Mouse (Mus musculus) forebrain, postnatal 0 days (tissue): ENCODE measurements around the gene Rnd3. TPM values are rescaled to one million over a fixed set of nuclear protein-coding genes. Genes with fewer than 3 reads are reported as not detected.

Experiments used
- ATAC-seq: fragments of 200-750 bp; cut with Nextera tagmentation; 2 replicates; pipeline ENCODE4 v1.8.0; 2017; ENCODE audit warnings: mild to moderate bottlenecking, moderate library complexity
- DNase-seq: peaks from one replicate; pipeline ENCODE4 v3.0.0-alpha.2; 2015
- H3K27ac ChIP-seq: fragments of 300-500 bp; sonication (generic); 2 replicates; pipeline ENCODE4 v1.5.1; 2014; ENCODE audit warnings: low read depth, mild to moderate bottlenecking, antibody characterized with exemption, low read length, moderate library complexity, mixed read lengths
- H3K27me3 ChIP-seq: fragments of 300-500 bp; sonication (generic); 2 replicates; pipeline ENCODE4 v1.6.1; 2014; ENCODE audit warnings: mild to moderate bottlenecking, low read length, mixed read lengths; ENCODE audit not compliant: insufficient read depth
- H3K36me3 ChIP-seq: fragments of 300-500 bp; sonication (generic); 2 replicates; pipeline ENCODE4 v1.6.1; 2014; ENCODE audit warnings: mild to moderate bottlenecking, moderate library complexity; ENCODE audit not compliant: insufficient read depth
- H3K4me1 ChIP-seq: fragments of 300-500 bp; sonication (generic); 2 replicates; pipeline ENCODE4 v1.6.1; 2014; ENCODE audit warnings: antibody characterized with exemption; ENCODE audit not compliant: insufficient read depth
- H3K4me2 ChIP-seq: fragments of 300-500 bp; sonication (generic); 2 replicates; pipeline ENCODE4 v1.6.1; 2014; ENCODE audit warnings: low read depth, mild to moderate bottlenecking, moderate library complexity
- H3K4me3 ChIP-seq: fragments of 300-500 bp; sonication (generic); 2 replicates; pipeline ENCODE4 v1.5.1; 2014; ENCODE audit warnings: low read depth, low read length, mixed read lengths
- H3K9ac ChIP-seq: fragments of 300-500 bp; sonication (generic); 2 replicates; pipeline ENCODE4 v1.6.1; 2014; ENCODE audit warnings: mild to moderate bottlenecking
- H3K9me3 ChIP-seq: fragments of 300-500 bp; sonication (generic); 2 replicates; pipeline ENCODE4 v1.6.1; 2016; ENCODE audit warnings: low read length
- CTCF ChIP-seq: sonication (generic); IDR thresholded peaks from 2 replicates; pipeline ENCODE4 v1.5.1; 2016; ENCODE audit warnings: antibody characterized with exemption, control low read depth, low read depth
- WGBS: fragments of 180-500 bp; shearing (Covaris S2); extraction: QIAGEN DNeasy Blood & Tissue Kit; methylation state at CpG from one replicate; pipeline ENCODE4 v1.1.7; 2014; 5-methylcytosine and 5-hydroxymethylcytosine counted together
- polyA plus RNA-seq: library from polyadenylated mRNA; unstranded; fragments of >200 nt; fragmentation: Nextera tagmentation; extraction: Ambion mirVana; gene quantifications from 2 replicates; pipeline ENCODE4 v1.2.1, GENCODE M21; 2015
- total RNA-seq: library from RNA; depleted of rRNA; stranded (reverse); fragments of >200 nt; gene quantifications from 2 replicates; pipeline ENCODE4 v1.2.3, GENCODE M21; 2014

The Rnd3 gene
- total and polyA plus RNA-seq, 2 experiments from 2014 or later = 72.7 to 103 TPM

- Histone ChIP-seq H3K4me3 (no peak overlapping the region), H3K9ac (no peak overlapping the region), H3K9me3 (no peaks in the 10 kb centered on the region), H3K4me1 (no peaks in the 10 kb centered on the region), H3K36me3 (no peaks in the 10 kb centered on the region), H3K4me2 (no peak overlapping the region), H3K27me3 (no peaks in the 10 kb centered on the region), H3K27ac (no peak overlapping the region)
- TF ChIP-seq CTCF = no peak
- 62% methylated on average over 5 of the region's 5 CpGs for WGBS
- DNase-seq (no peak), ATAC-seq (no peak)
Observed at GRCm38 (mm10) chr2:51175276-51175675, 26.4 kb upstream of the Rnd3 start.

- Histone ChIP-seq H3K9ac (no peak overlapping the region), H3K4me1 (no peaks in the 10 kb centered on the region), H3K27ac (no peak overlapping the region), H3K27me3 (no peaks in the 10 kb centered on the region), H3K4me3 (no peak overlapping the region), H3K9me3 (no peaks in the 10 kb centered on the region), H3K4me2 (no peak overlapping the region), H3K36me3 (no peaks in the 10 kb centered on the region)
- DNase-seq (no peak), ATAC-seq (no peak)
- TF ChIP-seq CTCF = no peak
- 28% methylated on average over 2 of the region's 2 CpGs for WGBS
Observed at GRCm38 (mm10) chr2:51161110-51161509, 12.2 kb upstream of the Rnd3 start.

- DNase-seq (peak; percentile 71), ATAC-seq (peak; percentile 38)
- under 1% methylated on average over 20 of the region's 20 CpGs for WGBS
- Histone ChIP-seq H3K36me3 (no peaks in the 10 kb centered on the region), H3K27me3 (no peaks in the 10 kb centered on the region), H3K9ac (peak overlapping the region; percentile 92), H3K4me1 (0 out of 2 replicates have a peak, but pooled peaks cover 4% of the 10 kb centered on the region), H3K9me3 (no peaks in the 10 kb centered on the region), H3K4me3 (peak overlapping the region; percentile 60), H3K4me2 (peak overlapping the region; percentile 78), H3K27ac (peak overlapping the region; percentile 89)
- TF ChIP-seq CTCF = peak; percentile 29; the same call in 1 of the 2 replicates
Observed at GRCm38 (mm10) chr2:51148454-51148853, 457 bp downstream of the Rnd3 start.

GRCm38 (mm10) chr2:51148065-51148407 is 875 bp downstream of the Rnd3 start:
- Histone ChIP-seq H3K4me3 (peak overlapping the region; percentile 60), H3K4me1 (peaks cover 4% of the 10 kb centered on the region; the same call in 1 of the 2 replicates), H3K4me2 (peak overlapping the region; percentile 78), H3K27ac (peak overlapping the region; percentile 89), H3K9ac (peak overlapping the region; percentile 92), H3K9me3 (no peaks in the 10 kb centered on the region), H3K27me3 (no peaks in the 10 kb centered on the region), H3K36me3 (no peaks in the 10 kb centered on the region)
- TF ChIP-seq CTCF = no peak
- under 1% methylated on average over 20 of the region's 20 CpGs for WGBS
- ATAC-seq = peak; percentile 7; the same call in 1 of the 2 replicates
- no peak for DNase-seq

- Histone ChIP-seq H3K27me3 (no peaks in the 10 kb centered on the region), H3K9ac (peak overlapping the region; percentile 92), H3K9me3 (no peaks in the 10 kb centered on the region), H3K4me1 (peaks cover 7% of the 10 kb centered on the region; the same call in 1 of the 2 replicates), H3K4me2 (peak overlapping the region; percentile 78), H3K36me3 (no peaks in the 10 kb centered on the region), H3K4me3 (peak overlapping the region; percentile 60), H3K27ac (peak overlapping the region; percentile 89)
- ATAC-seq (peak; percentile 53), DNase-seq (peak; percentile 76)
- WGBS = under 1% methylated on average over 44 of the region's 45 CpGs
- peak; percentile 54; the same call in 1 of the 2 replicates for TF ChIP-seq CTCF
Observed at GRCm38 (mm10) chr2:51147318-51148064, 1.4 kb downstream of the Rnd3 start.

- Histone ChIP-seq H3K36me3 (no peaks in the 10 kb centered on the region), H3K9ac (peak overlapping the region; percentile 92), H3K27ac (peak overlapping the region; percentile 89), H3K4me2 (peak overlapping the region; percentile 78), H3K4me1 (peaks cover 12% of the 10 kb centered on the region; the same call in 1 of the 2 replicates), H3K4me3 (peak overlapping the region; percentile 60), H3K27me3 (no peaks in the 10 kb centered on the region), H3K9me3 (no peaks in the 10 kb centered on the region)
- WGBS = under 1% methylated on average over 18 of the region's 18 CpGs
- TF ChIP-seq CTCF = no peak
- peak; percentile 60 for ATAC-seq
- DNase-seq = peak; percentile 81
Observed at GRCm38 (mm10) chr2:51146871-51147317, 2.0 kb downstream of the Rnd3 start.

GRCm38 (mm10) chr2:51145838-51146470 is 3.0 kb downstream of the Rnd3 start:
- peak overlapping the region; percentile 60 for H3K4me3 ChIP-seq
- 8% methylated on average over 7 of the region's 7 CpGs for WGBS
- ATAC-seq = peak; percentile 20; the same call in 1 of the 2 replicates
- peaks cover 13% of the 10 kb centered on the region; the same call in 1 of the 2 replicates for H3K4me1 ChIP-seq
- peak overlapping the region; percentile 78 for H3K4me2 ChIP-seq
- H3K27ac ChIP-seq = peak overlapping the region; percentile 89
- no peaks in the 10 kb centered on the region for H3K9me3 ChIP-seq
- H3K36me3 ChIP-seq = no peaks in the 10 kb centered on the region
- no peak for TF ChIP-seq CTCF
- DNase-seq = peak; percentile 82
- no peaks in the 10 kb centered on the region for H3K27me3 ChIP-seq
- H3K9ac ChIP-seq = peak overlapping the region; percentile 92
